Mouse (Mus musculus): ENCODE measurements around the gene Ctsw. TPM values are rescaled to one million over a fixed set of nuclear protein-coding genes. Genes with fewer than 3 reads are reported as not detected.

The Ctsw gene
- polyA plus RNA-seq, 1 experiment from 2014 or later = 6.3 TPM

GRCm38 (mm10) chr19:5488878-5489571, 20.7 kb upstream of the Ctsw start:
- peaks cover 13% of the 10 kb centered on the region for H3K36me3 ChIP-seq (ENCODE audit: control insufficient read depth, insufficient read depth)
- H3K4me1 ChIP-seq (replicated peaks; ENCODE audit: control insufficient read depth, insufficient read depth, low read length) = peaks cover 37% of the 10 kb centered on the region
- peak overlapping the region; percentile 59 for H3K4me3 ChIP-seq (replicated peaks; ENCODE audit: low read length)
- under 1% methylated on average over 26 of the region's 26 CpGs for WGBS
- ATAC-seq = peak; percentile 78
- H3K9ac ChIP-seq (replicated peaks; ENCODE audit: low read depth, low read length) = peak overlapping the region; percentile 60
- H3K9me3 ChIP-seq (ENCODE audit: control insufficient read depth, low read length) = no peaks in the 10 kb centered on the region
- H3K27me3 ChIP-seq (replicated peaks; ENCODE audit: control insufficient read depth, insufficient read depth, low read length) = no peaks in the 10 kb centered on the region
- peak overlapping the region; percentile 98 for H3K27ac ChIP-seq (ENCODE audit: low read length)
- peak overlapping the region; percentile 58 for H3K4me2 ChIP-seq (ENCODE audit: low read length)

DNA sequence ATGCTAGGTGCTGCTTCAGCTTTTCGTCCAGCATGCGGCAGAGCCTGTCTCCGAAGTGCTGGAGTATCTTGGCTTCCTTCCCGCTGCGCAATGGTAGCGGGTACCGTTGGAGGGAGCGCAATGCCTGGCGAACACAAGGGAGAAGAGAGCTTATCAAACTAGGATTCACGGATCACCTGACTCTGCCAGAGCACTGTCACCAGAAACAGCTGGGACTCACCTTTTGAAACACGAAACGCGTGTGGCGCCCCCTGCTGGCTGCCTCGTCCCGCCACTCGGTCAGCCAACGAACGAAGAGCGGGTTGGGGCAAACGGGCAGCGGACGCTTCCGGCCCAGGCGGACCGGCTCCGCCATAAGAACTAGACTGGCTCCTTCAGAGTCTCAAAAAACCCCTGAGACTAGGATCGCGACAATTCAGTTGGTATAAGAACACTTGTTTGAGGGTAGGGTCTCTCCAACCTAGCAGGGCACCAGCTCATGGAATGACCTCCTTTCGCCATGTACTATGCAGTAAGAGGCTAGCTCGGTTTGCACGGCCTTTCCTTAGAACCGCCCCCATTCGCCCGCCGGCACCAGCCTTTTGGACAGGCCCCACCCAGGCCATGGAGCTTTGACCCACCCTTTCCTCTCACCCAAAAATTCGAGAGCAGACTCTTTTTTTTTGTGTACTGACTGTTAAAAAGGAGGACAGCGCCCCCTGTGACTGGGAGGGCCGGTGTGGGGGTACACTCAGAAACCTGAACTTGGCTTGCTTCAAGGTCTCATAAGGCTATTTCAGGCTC, 19.7 kb upstream of the Ctsw start, which contains the start of gene Mus81:
TSS of gene Mus81 (minus strand) at position 635 of the 783 bp plus-strand sequence.
- Histone ChIP-seq H3K27ac (ENCODE audit: low read length) (peak within 1 kb of the TSS; percentile 98), H3K27me3 (replicated peaks; ENCODE audit: control insufficient read depth, insufficient read depth, low read length) (no peaks in the 10 kb centered on the region), H3K9ac (replicated peaks; ENCODE audit: low read depth, low read length) (peak within 1 kb of the TSS; percentile 60), H3K4me2 (ENCODE audit: low read length) (peak within 1 kb of the TSS; percentile 58), H3K36me3 (ENCODE audit: control insufficient read depth, insufficient read depth) (peaks cover 8% of the 10 kb centered on the region), H3K4me3 (replicated peaks; ENCODE audit: low read length) (peak within 1 kb of the TSS; percentile 59), H3K9me3 (ENCODE audit: control insufficient read depth, low read length) (no peaks in the 10 kb centered on the region), H3K4me1 (replicated peaks; ENCODE audit: control insufficient read depth, insufficient read depth, low read length) (peaks cover 33% of the 10 kb centered on the region)
- WGBS = under 1% methylated on average over 39 of the region's 39 CpGs
- ATAC-seq = peak; percentile 47

DNA sequence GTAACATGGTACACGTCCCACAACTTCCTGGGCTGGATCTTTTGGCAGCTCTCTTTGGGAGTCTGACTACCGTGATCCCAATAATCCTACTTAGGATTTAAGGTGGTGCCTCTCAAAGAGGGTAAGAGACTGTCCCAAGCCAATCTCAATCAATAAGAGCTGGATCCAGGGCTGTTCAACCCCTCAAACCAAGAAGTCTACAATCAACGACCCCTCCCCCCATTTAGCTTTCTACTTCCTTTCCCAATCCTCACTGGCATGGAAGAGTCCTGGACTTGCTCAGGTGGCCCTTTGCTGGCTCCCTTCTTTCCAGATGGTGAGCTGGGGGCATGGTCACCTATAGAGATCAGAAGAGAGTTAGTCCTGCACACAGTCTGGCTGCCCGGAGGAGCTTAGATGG, 18.5 kb upstream of the Ctsw start:
- Histone ChIP-seq H3K4me1 (replicated peaks; ENCODE audit: control insufficient read depth, insufficient read depth, low read length) (peaks cover 22% of the 10 kb centered on the region), H3K4me3 (replicated peaks; ENCODE audit: low read length) (no peak overlapping the region), H3K36me3 (ENCODE audit: control insufficient read depth, insufficient read depth) (peaks cover 3% of the 10 kb centered on the region; the same call in 1 of the 2 replicates), H3K9me3 (ENCODE audit: control insufficient read depth, low read length) (no peaks in the 10 kb centered on the region), H3K27me3 (replicated peaks; ENCODE audit: control insufficient read depth, insufficient read depth, low read length) (no peaks in the 10 kb centered on the region), H3K9ac (replicated peaks; ENCODE audit: low read depth, low read length) (no peak overlapping the region), H3K27ac (ENCODE audit: low read length) (no peak overlapping the region), H3K4me2 (ENCODE audit: low read length) (no peak overlapping the region)
- 90% methylated on average over 4 of the region's 4 CpGs for WGBS
- no peak for ATAC-seq

DNA sequence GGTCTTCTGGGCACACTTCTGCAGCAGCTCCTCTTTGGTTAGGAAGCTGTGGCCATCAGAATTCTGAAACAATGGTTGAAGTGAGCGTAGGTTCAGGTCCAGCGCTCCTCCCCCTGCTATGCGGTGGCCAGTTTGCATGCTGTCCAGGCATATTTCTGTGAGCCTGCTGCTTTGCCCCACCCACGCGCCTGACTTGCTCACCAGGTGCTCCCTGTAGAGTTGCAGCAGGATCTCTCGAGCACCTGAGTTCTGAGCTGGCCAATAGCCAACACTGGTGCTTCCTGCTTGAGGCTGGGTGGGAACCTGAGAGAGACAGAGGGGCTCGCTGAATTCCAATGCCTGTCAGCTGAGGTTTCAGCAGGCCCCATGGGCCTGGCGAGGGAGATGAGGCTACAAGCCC, 18.0 kb upstream of the Ctsw start:
- H3K9ac ChIP-seq (replicated peaks; ENCODE audit: low read depth, low read length) = no peak overlapping the region
- H3K4me2 ChIP-seq (ENCODE audit: low read length) = no peak overlapping the region
- H3K9me3 ChIP-seq (ENCODE audit: control insufficient read depth, low read length) = no peaks in the 10 kb centered on the region
- peaks cover 3% of the 10 kb centered on the region; the same call in 1 of the 2 replicates for H3K36me3 ChIP-seq (ENCODE audit: control insufficient read depth, insufficient read depth)
- H3K27me3 ChIP-seq (replicated peaks; ENCODE audit: control insufficient read depth, insufficient read depth, low read length) = no peaks in the 10 kb centered on the region
- ATAC-seq = no peak
- 89% methylated on average over 8 of the region's 8 CpGs for WGBS
- no peak overlapping the region for H3K4me3 ChIP-seq (replicated peaks; ENCODE audit: low read length)
- peaks cover 19% of the 10 kb centered on the region for H3K4me1 ChIP-seq (replicated peaks; ENCODE audit: control insufficient read depth, insufficient read depth, low read length)
- H3K27ac ChIP-seq (ENCODE audit: low read length) = no peak overlapping the region

- no peaks in the 10 kb centered on the region for H3K27me3 ChIP-seq (replicated peaks; ENCODE audit: control insufficient read depth, insufficient read depth, low read length)
- H3K9me3 ChIP-seq (ENCODE audit: control insufficient read depth, low read length) = no peaks in the 10 kb centered on the region
- H3K4me1 ChIP-seq (replicated peaks; ENCODE audit: control insufficient read depth, insufficient read depth, low read length) = peaks cover 19% of the 10 kb centered on the region
- peaks cover 3% of the 10 kb centered on the region; the same call in 1 of the 2 replicates for H3K36me3 ChIP-seq (ENCODE audit: control insufficient read depth, insufficient read depth)
- no peak overlapping the region for H3K9ac ChIP-seq (replicated peaks; ENCODE audit: low read depth, low read length)
- no peak for ATAC-seq
- H3K4me3 ChIP-seq (replicated peaks; ENCODE audit: low read length) = no peak overlapping the region
- H3K27ac ChIP-seq (ENCODE audit: low read length) = no peak overlapping the region
- H3K4me2 ChIP-seq (ENCODE audit: low read length) = no peak overlapping the region
- WGBS = 94% methylated on average over 7 of the region's 7 CpGs
These were observed 17.5 kb upstream of the Ctsw start for GRCm38 (mm10) chr19:5485821-5486220.

DNA sequence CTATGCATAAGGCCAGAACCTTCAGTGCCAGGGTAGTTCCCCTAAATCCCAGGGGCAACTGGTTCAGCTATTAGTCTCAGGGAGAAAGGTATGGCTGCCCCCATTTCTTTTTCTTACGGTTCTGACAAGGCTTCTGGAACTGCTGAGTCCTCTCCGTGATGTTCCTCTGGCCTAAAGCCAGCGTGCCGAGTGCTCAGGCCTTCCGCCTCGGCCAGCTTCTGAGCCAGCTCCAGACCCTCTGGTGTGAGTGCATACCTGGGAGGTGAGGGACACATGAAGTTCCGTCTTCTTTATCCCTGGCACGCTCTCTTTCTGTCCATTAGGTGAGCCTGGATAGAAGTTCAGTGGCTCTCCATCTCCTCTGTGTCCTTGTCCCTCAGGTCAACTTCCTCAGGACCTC, 17.1 kb upstream of the Ctsw start:
- Histone ChIP-seq H3K36me3 (ENCODE audit: control insufficient read depth, insufficient read depth) (peaks cover 3% of the 10 kb centered on the region; the same call in 1 of the 2 replicates), H3K4me1 (replicated peaks; ENCODE audit: control insufficient read depth, insufficient read depth, low read length) (peaks cover 19% of the 10 kb centered on the region), H3K27me3 (replicated peaks; ENCODE audit: control insufficient read depth, insufficient read depth, low read length) (no peaks in the 10 kb centered on the region), H3K4me3 (replicated peaks; ENCODE audit: low read length) (no peak overlapping the region), H3K27ac (ENCODE audit: low read length) (no peak overlapping the region), H3K9me3 (ENCODE audit: control insufficient read depth, low read length) (no peaks in the 10 kb centered on the region), H3K4me2 (ENCODE audit: low read length) (no peak overlapping the region), H3K9ac (replicated peaks; ENCODE audit: low read depth, low read length) (no peak overlapping the region)
- no peak for ATAC-seq
- 95% methylated on average over 8 of the region's 8 CpGs for whole genome bisulfite sequencing

DNA sequence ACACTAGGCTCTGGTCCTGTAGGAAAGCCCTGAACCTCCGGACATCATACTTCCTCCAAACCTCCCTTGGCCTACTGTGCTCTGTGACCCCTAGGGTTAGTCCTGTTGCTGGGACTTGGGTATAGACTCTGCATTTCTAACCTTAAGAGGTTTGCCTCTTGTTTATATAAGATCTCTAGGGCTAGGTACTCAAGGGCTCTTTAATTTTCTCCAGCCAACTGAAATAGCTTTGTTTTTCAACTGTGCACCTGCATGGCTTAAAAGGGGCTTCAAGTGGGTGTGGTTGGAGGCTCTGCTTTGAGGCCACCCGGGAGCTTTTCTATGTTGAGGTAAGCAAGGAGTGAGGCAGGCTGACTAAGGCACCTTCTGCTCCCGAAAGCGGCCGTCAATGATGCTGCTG, 16.2 kb upstream of the Ctsw start:
- H3K4me2 ChIP-seq (ENCODE audit: low read length) = no peak overlapping the region
- H3K4me1 ChIP-seq (replicated peaks; ENCODE audit: control insufficient read depth, insufficient read depth, low read length) = peaks cover 19% of the 10 kb centered on the region
- no peak for ATAC-seq
- no peak overlapping the region for H3K27ac ChIP-seq (ENCODE audit: low read length)
- H3K4me3 ChIP-seq (replicated peaks; ENCODE audit: low read length) = no peak overlapping the region
- peaks cover 3% of the 10 kb centered on the region; the same call in 1 of the 2 replicates for H3K36me3 ChIP-seq (ENCODE audit: control insufficient read depth, insufficient read depth)
- no peak overlapping the region for H3K9ac ChIP-seq (replicated peaks; ENCODE audit: low read depth, low read length)
- no peaks in the 10 kb centered on the region for H3K27me3 ChIP-seq (replicated peaks; ENCODE audit: control insufficient read depth, insufficient read depth, low read length)
- WGBS = 94% methylated on average over 5 of the region's 5 CpGs
- H3K9me3 ChIP-seq (ENCODE audit: control insufficient read depth, low read length) = no peaks in the 10 kb centered on the region

DNA sequence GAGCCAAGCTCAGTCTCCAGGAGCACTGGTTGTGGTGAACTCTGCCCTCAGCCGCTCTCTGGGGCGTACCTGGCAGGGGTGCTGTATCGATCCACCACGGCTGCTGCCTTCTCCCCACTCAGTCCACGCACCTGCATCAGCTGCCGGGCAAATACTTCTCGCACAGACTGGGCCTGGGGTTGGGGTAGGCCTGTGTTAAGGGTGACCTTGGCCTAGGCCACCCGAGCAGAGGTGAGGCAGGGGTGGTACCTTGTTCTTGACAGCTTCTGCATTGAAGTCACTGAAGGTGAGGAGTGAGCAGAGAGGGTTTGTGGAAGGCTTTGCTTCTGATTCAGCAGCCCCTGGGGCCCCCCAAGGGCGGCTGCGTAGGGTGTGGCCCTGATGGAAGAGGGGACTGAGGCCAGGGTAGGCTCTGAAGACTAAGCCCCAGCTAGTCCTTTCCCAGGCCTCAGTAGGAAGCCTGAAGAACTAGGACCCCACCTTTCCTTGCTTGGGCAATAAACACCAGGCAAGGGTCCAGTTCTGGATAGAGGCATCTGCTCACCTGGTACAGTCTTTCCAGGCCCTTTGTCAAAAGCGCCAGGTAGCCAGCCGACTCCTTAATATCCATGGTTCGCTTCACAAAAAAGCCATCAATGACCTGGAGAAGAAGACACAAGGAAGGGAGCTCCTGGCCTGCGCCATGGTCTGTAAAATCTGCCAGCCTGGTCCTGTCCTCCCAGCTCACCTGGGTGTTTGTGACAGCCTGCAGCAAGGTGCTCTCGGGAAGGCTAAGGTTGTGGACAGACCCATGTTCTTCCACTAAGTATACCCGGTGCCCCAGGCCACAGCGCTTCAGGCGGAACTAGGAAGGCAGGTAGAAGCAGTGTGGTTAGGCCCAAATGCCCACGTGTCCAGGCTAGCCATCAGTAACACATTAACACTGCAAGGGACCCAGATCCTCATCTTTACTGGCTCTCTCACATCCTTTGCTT, 15.4 kb upstream of the Ctsw start:
- H3K4me1 ChIP-seq (replicated peaks; ENCODE audit: control insufficient read depth, insufficient read depth, low read length) = peaks cover 14% of the 10 kb centered on the region
- no peak for ATAC-seq
- H3K9me3 ChIP-seq (ENCODE audit: control insufficient read depth, low read length) = no peaks in the 10 kb centered on the region
- 94% methylated on average over 19 of the region's 19 CpGs for WGBS
- H3K27me3 ChIP-seq (replicated peaks; ENCODE audit: control insufficient read depth, insufficient read depth, low read length) = no peaks in the 10 kb centered on the region
- no peak overlapping the region for H3K4me3 ChIP-seq (replicated peaks; ENCODE audit: low read length)
- peaks cover 3% of the 10 kb centered on the region; the same call in 1 of the 2 replicates for H3K36me3 ChIP-seq (ENCODE audit: control insufficient read depth, insufficient read depth)
- no peak overlapping the region for H3K27ac ChIP-seq (ENCODE audit: low read length)
- H3K4me2 ChIP-seq (ENCODE audit: low read length) = no peak overlapping the region
- H3K9ac ChIP-seq (replicated peaks; ENCODE audit: low read depth, low read length) = no peak overlapping the region
